In the genomic region with DNA sequence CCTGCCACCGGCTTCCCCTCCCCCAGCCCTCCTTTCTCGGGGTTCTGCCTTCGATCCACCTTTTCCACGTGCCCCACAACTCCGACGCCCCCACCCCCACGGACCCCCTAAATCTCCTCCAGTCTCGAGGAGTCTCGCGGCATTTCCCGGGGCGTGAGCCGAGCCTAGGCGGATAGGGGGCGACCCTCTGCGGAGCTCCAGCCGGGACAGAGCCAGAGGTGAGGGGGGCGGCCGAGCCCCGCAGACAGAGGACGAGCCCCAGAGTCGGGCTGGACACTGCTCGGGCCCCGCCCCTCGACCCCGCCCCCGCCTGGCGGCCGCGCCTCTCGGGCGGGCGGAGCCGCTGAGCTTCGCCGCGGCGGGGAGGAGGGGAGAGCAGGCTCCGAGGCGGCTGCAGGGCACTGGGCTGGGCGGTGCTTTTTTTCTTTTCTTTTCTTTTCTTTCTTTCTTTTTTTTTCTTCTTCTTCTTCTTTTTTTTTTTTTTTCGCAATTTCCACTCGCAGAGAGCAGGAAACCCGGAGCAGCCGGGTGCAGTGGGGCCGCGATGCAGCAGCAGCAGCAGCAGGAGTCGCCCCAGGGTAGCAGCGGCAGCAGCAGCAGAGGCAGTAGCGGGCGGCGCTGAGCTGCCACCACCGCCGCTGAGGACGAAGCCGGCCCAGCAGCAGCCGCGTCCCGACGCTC, we compare ENCODE assay signal across 1 mouse cellular context.
TF ChIP-seq lines count a peak whose summit lies in the region.

Gene Sh3kbp1 (plus strand): TSS at position 366 of the 681 bp plus-strand sequence.

TF ChIP-seq in MEL, 35 proteins besides CTCF, POLR2A, EP300 and RAD21 (continued from another document):
- 0 out of 2 replicates have a peak, but pooled peaks have one; percentile 32 for TF ChIP-seq MXI1 (IDR thresholded peaks at IDR 0.05; ENCODE audit: low read depth, low read length)
